Mouse (Mus musculus) bone marrow, adult 2 months (tissue): ENCODE results near the gene Isg15. TPM values are rescaled to one million over a fixed set of nuclear protein-coding genes. Genes with fewer than 3 reads are reported as not detected.

Source experiments
- H3K27ac ChIP-seq: fragments of 200-500 bp; 2 replicates; pipeline ENCODE4 v1.5.1; 2012; ENCODE audit warnings: low read depth, mild to moderate bottlenecking, control low read depth, inconsistent platforms, low read length; ENCODE audit not compliant: control insufficient read depth, poor library complexity, insufficient read depth
- H3K4me1 ChIP-seq: fragments of 200-500 bp; 2 replicates; pipeline ENCODE4 v1.6.1; 2011; ENCODE audit warnings: low read length; ENCODE audit not compliant: control insufficient read depth, insufficient read depth
- H3K4me3 ChIP-seq: fragments of 200-500 bp; replicated peaks from 2 replicates; pipeline ENCODE3; 2011; ENCODE audit warnings: mild to moderate bottlenecking, low read depth, low read length, control low read depth; ENCODE audit not compliant: control insufficient read depth
- CTCF ChIP-seq: fragments of 200-500 bp; IDR thresholded peaks from 2 replicates; pipeline ENCODE4 v1.5.1; 2011; ENCODE audit warnings: low read length, control low read depth; ENCODE audit not compliant: control insufficient read depth, insufficient read depth
- POLR2A ChIP-seq: fragments of 200-500 bp; IDR thresholded peaks from 2 replicates; pipeline ENCODE4 v1.6.1; 2011; ENCODE audit warnings: low read depth, mild to moderate bottlenecking, control low read depth, low read length, borderline replicate concordance; ENCODE audit not compliant: control insufficient read depth
- WGBS: fragments of 180-500 bp; shearing (Covaris S2); methylation state at CpG from one replicate; pipeline ENCODE4 v1.1.7; 2018; 5-methylcytosine and 5-hydroxymethylcytosine counted together
- polyA plus RNA-seq: library from polyadenylated mRNA; stranded (reverse); fragments of >200 nt; gene quantifications from 2 replicates; pipeline ENCODE4 v1.2.4, GENCODE M21; 2011; ENCODE audit warnings: low replicate concordance; ENCODE audit not compliant: missing spikeins, insufficient read depth, insufficient read length

The Isg15 gene
- polyA plus RNA-seq, 1 experiment = 134 TPM

DNA sequence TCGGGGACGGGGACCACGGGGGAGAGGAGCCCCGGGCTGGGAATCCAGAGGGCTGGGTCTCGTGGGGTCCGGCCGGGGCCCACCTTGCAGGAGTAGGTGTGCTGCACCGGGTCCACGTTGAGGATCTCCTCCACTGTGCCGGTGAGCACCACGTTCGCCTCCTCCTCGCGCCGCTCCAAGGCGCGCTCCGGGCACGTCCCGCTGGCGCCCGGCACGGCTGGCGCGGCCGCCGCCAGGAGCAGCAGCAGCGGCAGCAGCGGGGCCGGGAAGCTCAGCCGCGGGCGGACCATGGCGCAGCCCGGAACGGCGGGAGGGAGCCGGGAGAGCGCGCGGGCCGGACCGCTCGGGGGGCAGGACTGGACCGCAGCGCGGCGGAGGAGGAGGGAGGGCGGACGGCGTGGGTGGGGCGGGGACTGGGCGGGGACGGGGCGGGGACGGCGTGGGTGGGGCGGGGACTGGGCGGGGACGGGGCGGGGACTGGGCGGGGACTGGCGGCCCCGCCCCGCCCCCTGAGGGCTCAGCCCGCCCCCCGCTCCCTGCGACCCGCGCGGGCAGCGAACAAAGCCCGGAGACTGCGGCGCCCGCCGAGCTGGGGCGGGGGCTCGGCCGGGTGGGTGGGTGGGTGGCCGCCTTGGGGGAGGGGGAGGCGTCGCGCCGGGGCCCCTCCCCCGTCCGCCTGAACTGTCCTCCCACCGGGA lies 3.3 kb downstream of the Isg15 start, which contains the start of gene Agrn:
Gene Agrn, minus strand, starts transcription at position 358 of the 698 bp plus-strand sequence.
- TF ChIP-seq POLR2A (peak; percentile 38; the same call in 1 of the 2 replicates), CTCF (no peak; the same call in 1 of the 2 replicates)
- WGBS = 1% methylated on average over 49 of the region's 88 CpGs
- Histone ChIP-seq H3K4me3 (peak within 1 kb of the TSS; percentile 79), H3K27ac (peak within 1 kb of the TSS; percentile 97), H3K4me1 (peaks cover 1% of the 10 kb centered on the region)

DNA sequence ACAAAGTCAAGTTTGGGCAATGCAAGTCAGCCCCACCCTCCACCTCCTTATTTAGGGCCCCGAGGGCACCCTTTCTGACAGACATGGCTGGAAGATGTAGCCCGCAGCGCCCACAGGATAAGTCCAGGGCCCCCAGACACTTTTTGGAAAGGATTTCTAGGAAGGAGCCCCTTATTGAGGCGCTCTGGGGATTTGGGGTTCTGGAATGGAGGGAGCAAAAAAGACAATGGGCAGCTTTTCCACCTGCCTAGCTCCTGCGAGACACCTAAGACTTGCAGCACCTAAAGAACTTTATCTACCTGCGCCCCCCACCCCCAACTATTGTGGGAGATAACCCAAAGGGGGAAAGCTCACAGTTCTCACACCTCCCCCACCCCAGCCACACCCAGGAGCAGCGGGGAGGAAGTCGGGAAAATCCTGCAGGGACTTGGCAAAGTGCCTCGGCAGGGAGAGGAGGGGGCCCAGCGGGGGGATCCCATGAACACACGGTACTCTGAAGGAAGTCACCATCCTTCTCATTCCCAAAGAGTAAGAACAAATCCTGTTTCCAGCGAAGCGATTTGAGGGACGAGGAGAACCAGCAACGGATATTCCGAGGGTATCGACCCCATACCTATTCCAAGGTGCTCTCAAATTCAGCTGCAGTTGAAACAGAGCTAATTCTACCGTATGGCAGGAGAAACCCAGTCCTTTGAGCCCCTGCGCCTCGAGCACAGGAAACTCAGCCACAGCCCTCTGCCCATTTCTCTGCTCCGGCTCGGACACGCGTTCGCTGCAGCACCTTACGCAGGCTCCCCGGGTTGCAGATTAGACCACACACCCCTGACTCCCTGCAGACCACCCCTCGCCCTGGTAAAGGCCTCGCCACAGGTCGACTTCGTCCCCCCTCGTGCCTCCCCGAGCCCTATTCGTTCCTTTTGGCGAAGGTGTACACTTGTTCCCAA lies 4.4 kb downstream of the Isg15 start:
- no peak for TF ChIP-seq CTCF
- TF ChIP-seq POLR2A = no peak
- 15% methylated on average over 35 of the region's 35 CpGs for WGBS
- peaks cover 1% of the 10 kb centered on the region for H3K4me1 ChIP-seq
- H3K27ac ChIP-seq = no peak overlapping the region
- H3K4me3 ChIP-seq = peak overlapping the region; percentile 73

DNA sequence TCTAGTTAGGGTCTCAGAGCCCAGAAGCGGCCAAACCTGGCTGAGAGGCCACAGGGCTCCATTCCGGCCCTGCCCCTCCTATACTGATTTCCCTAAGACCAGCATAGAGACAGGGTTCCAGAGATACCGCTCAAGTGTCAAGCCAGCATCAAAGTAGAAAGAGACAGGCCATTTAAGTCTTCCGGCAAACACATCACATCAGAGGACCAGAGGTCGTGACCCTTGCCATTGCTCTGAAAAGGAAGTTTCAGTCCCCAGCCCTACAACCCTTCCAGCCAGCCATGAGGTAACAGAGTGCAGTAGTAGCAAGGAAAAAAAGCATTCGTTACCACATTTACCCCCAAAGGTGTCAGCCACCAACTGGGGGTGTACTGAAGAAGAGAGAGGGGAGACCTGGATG lies 6.3 kb downstream of the Isg15 start:
- Histone ChIP-seq H3K27ac (no peak overlapping the region), H3K4me1 (peaks cover 1% of the 10 kb centered on the region), H3K4me3 (no peak overlapping the region)
- TF ChIP-seq CTCF (no peak), POLR2A (no peak)
- whole genome bisulfite sequencing = 88% methylated on average over 6 of the region's 6 CpGs

- Histone ChIP-seq H3K4me1 (peaks cover 4% of the 10 kb centered on the region), H3K4me3 (no peak overlapping the region), H3K27ac (no peak overlapping the region)
- TF ChIP-seq CTCF = no peak
- no peak for TF ChIP-seq POLR2A
- 86% methylated on average over 5 of the region's 5 CpGs for WGBS
These were observed 6.7 kb downstream of the Isg15 start for GRCm38 (mm10) chr4:156193906-156194305.

GRCm38 (mm10) chr4:156193200-156193590 lies 7.4 kb downstream of the Isg15 start:
- Histone ChIP-seq H3K4me1 (peaks cover 5% of the 10 kb centered on the region), H3K27ac (no peak overlapping the region), H3K4me3 (no peak overlapping the region)
- no peak for TF ChIP-seq POLR2A
- TF ChIP-seq CTCF = no peak
- 82% methylated on average over 2 of the region's 2 CpGs for WGBS

- Histone ChIP-seq H3K4me1 (peaks cover 5% of the 10 kb centered on the region), H3K4me3 (no peak overlapping the region), H3K27ac (no peak overlapping the region)
- WGBS = 79% methylated on average over 8 of the region's 8 CpGs
- TF ChIP-seq POLR2A = no peak
These were observed 8.0 kb downstream of the Isg15 start for GRCm38 (mm10) chr4:156192421-156193199.

DNA sequence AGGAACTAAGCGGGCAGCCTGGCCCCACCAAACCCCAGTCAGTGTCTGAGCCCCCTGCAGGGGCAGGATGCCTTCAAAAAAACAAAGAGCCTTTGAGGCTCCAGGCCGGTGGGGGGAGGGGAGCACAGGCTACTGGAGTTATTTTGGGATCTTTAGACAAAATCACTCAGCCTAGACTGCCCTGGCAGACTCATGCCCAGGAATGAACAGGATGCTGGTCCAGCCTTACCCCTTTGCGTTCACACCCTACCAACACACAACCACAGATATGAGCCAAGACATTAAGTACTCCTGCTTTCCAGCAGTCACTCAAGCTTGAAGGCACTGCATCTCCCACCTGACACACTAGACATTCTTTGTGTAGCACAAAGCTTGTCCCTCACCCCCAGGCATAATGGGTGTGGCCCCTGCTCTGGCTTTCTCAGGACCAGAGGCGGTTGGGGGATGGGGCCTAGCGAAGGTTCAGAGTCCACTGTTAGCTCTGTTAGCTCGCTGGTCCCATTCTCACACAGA lies 11.8 kb downstream of the Isg15 start:
- no peak for TF ChIP-seq POLR2A
- TF ChIP-seq CTCF = no peak
- peak overlapping the region; percentile 26; the same call in 1 of the 2 replicates for H3K27ac ChIP-seq
- 66% methylated on average over 6 of the region's 6 CpGs for WGBS
- peaks cover 3% of the 10 kb centered on the region for H3K4me1 ChIP-seq
- no peak overlapping the region for H3K4me3 ChIP-seq
